Mouse (Mus musculus): ENCODE measurements around the gene Zfp637.
"Not testable (repeated sequence)": the region's sequence is repeated elsewhere in the genome, so short reads cannot be mapped to it uniquely, and the experiment has no call there.

Zfp637 gene

GRCm38 (mm10) chr6:117840686-117841510 lies at the start of gene Zfp637:
Zfp637 (plus strand) TSS chr6:117841180.
- DNase-seq (ENCODE audit: low spot score in 2 of 2): peak; percentile 88 to 89

GRCm38 (mm10) chr6:117795251-117795650 lies 45.7 kb upstream of the Zfp637 start:
- DNase-seq (ENCODE audit: low spot score in 2 of 2): no peak

- DNase-seq (ENCODE audit: low spot score in 2 of 2): no peak
Measured at GRCm38 (mm10) chr6:117800824-117801223, 40.2 kb upstream of the Zfp637 start.

GRCm38 (mm10) chr6:117801801-117802200 lies 39.2 kb upstream of the Zfp637 start:
- DNase-seq (ENCODE audit: low spot score in 2 of 2): no peak

GRCm38 (mm10) chr6:117807756-117808155 lies 33.2 kb upstream of the Zfp637 start:
- no peak for DNase-seq (ENCODE audit: low spot score in 2 of 2)

GRCm38 (mm10) chr6:117809816-117810215 lies 31.2 kb upstream of the Zfp637 start:
- no peak for DNase-seq (ENCODE audit: low spot score in 2 of 2)

GRCm38 (mm10) chr6:117810717-117811116 lies 30.3 kb upstream of the Zfp637 start:
- no peak for DNase-seq (ENCODE audit: low spot score in 2 of 2)

GRCm38 (mm10) chr6:117811256-117811655 lies 29.7 kb upstream of the Zfp637 start:
- DNase-seq (ENCODE audit: low spot score in 2 of 2): no peak

GRCm38 (mm10) chr6:117814681-117815080 lies 26.3 kb upstream of the Zfp637 start:
- DNase-seq (ENCODE audit: low spot score in 2 of 2): no peak

- no peak for DNase-seq (ENCODE audit: low spot score in 2 of 2)
Measured at GRCm38 (mm10) chr6:117817108-117817541, 23.9 kb upstream of the Zfp637 start.

GRCm38 (mm10) chr6:117820327-117820726 lies 20.7 kb upstream of the Zfp637 start:
- DNase-seq (ENCODE audit: low spot score in 2 of 2): no peak

- peak in 1 of 2 experiments; percentile 45 for DNase-seq (ENCODE audit: low spot score in 2 of 2)
Measured at GRCm38 (mm10) chr6:117825369-117825768, 15.6 kb upstream of the Zfp637 start.

GRCm38 (mm10) chr6:117828273-117828672 lies 12.7 kb upstream of the Zfp637 start:
- DNase-seq (ENCODE audit: low spot score in 2 of 2): peak in 1 of 2 experiments; percentile 17

- DNase-seq (ENCODE audit: low spot score in 2 of 2): no peak
Measured at GRCm38 (mm10) chr6:117841511-117841955, 553 bp downstream of the Zfp637 start.

GRCm38 (mm10) chr6:117844597-117844996 lies 3.6 kb downstream of the Zfp637 start:
- no peak for DNase-seq (ENCODE audit: low spot score in 2 of 2)

- not testable (repeated sequence) for DNase-seq (ENCODE audit: low spot score in 2 of 2)
Measured at GRCm38 (mm10) chr6:117846671-117847070, 5.7 kb downstream of the Zfp637 start.

GRCm38 (mm10) chr6:117847772-117848171 lies 6.8 kb downstream of the Zfp637 start:
- no peak for DNase-seq (ENCODE audit: low spot score in 2 of 2)

- DNase-seq (ENCODE audit: low spot score in 2 of 2): no peak
Measured at GRCm38 (mm10) chr6:117848577-117848976, 7.6 kb downstream of the Zfp637 start.

GRCm38 (mm10) chr6:117851747-117852146 lies 10.8 kb downstream of the Zfp637 start:
- no peak for DNase-seq (ENCODE audit: low spot score in 2 of 2)

GRCm38 (mm10) chr6:117857990-117858389 lies 17.0 kb downstream of the Zfp637 start:
- DNase-seq (ENCODE audit: low spot score in 2 of 2): no peak

GRCm38 (mm10) chr6:117861848-117862247 lies 20.9 kb downstream of the Zfp637 start, which contains the start of gene Zfp239:
Zfp239 (plus strand) TSS chr6:117862100.
- no peak for DNase-seq (ENCODE audit: low spot score in 2 of 2)

- DNase-seq (ENCODE audit: low spot score in 2 of 2): no peak
Measured at GRCm38 (mm10) chr6:117862465-117862864, 21.5 kb downstream of the Zfp637 start.

GRCm38 (mm10) chr6:117862899-117863620 lies 22.1 kb downstream of the Zfp637 start:
- DNase-seq (ENCODE audit: low spot score in 2 of 2): peak; percentile 57 to 70

All from spleen, postnatal 36 days (tissue).